Mouse (Mus musculus) embryonic facial prominence, embryonic 14.5 days (tissue): Measurements from ENCODE around the gene Upf1. TPM values are rescaled to one million over a fixed set of nuclear protein-coding genes. Genes with fewer than 3 reads are reported as not detected.

Experiments used
- ATAC-seq: fragments of 200-750 bp; cut with Nextera tagmentation; 2 replicates; pipeline ENCODE4 v1.8.0; 2017; ENCODE audit warnings: low read depth, moderate number of reproducible peaks, moderate TSS enrichment
- DNase-seq: peaks from one replicate; pipeline ENCODE4 v3.0.0-alpha.2; 2015; ENCODE audit warnings: low spot score
- H3K27ac ChIP-seq: fragments of 300-500 bp; sonication (generic); replicated peaks from 2 replicates; pipeline ENCODE4 v1.5.1; 2014; ENCODE audit warnings: low read depth, mild to moderate bottlenecking, low read length, moderate library complexity
- H3K27me3 ChIP-seq: fragments of 300-500 bp; sonication (generic); replicated peaks from 2 replicates; pipeline ENCODE4 v1.6.1; 2014; ENCODE audit warnings: low read length; ENCODE audit not compliant: control insufficient read depth, insufficient read depth
- H3K36me3 ChIP-seq: fragments of 300-500 bp; sonication (generic); 2 replicates; pipeline ENCODE4 v1.6.1; 2014; ENCODE audit warnings: low read length, mixed read lengths; ENCODE audit not compliant: control insufficient read depth, insufficient read depth
- H3K4me1 ChIP-seq: fragments of 300-500 bp; sonication (generic); 2 replicates; pipeline ENCODE4 v1.6.1; 2014; ENCODE audit warnings: antibody characterized with exemption, low read length; ENCODE audit not compliant: control insufficient read depth, insufficient read depth
- H3K4me2 ChIP-seq: fragments of 300-500 bp; sonication (generic); 2 replicates; pipeline ENCODE4 v1.6.1; 2014; ENCODE audit warnings: low read depth, mild to moderate bottlenecking, low read length, moderate library complexity, mixed read lengths
- H3K4me3 ChIP-seq: fragments of 300-500 bp; sonication (generic); 2 replicates; pipeline ENCODE4 v1.5.1; 2014; ENCODE audit warnings: low read depth, mild to moderate bottlenecking, low read length
- H3K9ac ChIP-seq: fragments of 300-500 bp; sonication (generic); 2 replicates; pipeline ENCODE4 v1.6.1; 2014; ENCODE audit warnings: low read depth, mild to moderate bottlenecking, low read length, moderate library complexity, mixed read lengths
- H3K9me3 ChIP-seq: fragments of 300-500 bp; sonication (generic); 2 replicates; pipeline ENCODE4 v1.6.1; 2016; ENCODE audit warnings: low read length; ENCODE audit not compliant: control insufficient read depth
- WGBS: fragments of 180-500 bp; shearing (Covaris S2); extraction: QIAGEN DNeasy Blood & Tissue Kit; methylation state at CpG from one replicate; pipeline ENCODE4 v1.1.7; 2014; 5-methylcytosine and 5-hydroxymethylcytosine counted together
- polyA plus RNA-seq: library from polyadenylated mRNA; unstranded; fragments of >200 nt; fragmentation: Nextera tagmentation; extraction: Ambion mirVana; gene quantifications from 2 replicates; pipeline ENCODE4 v1.2.1, GENCODE M21; 2014

The Upf1 gene
- polyA plus RNA-seq, 1 experiment from 2014 or later, result 18.9 TPM

DNA sequence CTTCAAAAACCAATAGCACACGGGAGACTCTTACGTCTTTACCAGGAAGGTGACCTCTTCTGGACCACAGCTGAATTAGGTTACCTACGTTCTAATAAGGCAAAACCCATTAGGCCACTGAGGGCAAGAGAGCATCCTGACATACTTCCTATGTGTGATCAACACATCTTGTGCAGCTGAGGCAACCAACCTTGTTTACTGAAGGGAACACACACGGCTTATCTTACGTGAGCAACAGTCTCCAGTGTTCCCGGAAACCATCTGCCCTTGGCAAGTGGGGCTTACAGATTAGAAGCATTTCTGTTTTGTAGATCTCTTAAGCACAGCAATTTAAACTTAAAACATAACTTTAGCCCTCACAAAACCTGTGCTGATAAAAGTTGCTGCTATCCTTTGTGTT is 25.6 kb downstream of the Upf1 start:
- Histone ChIP-seq H3K4me2 (no peak overlapping the region), H3K27me3 (no peaks in the 10 kb centered on the region; the same call in 1 of the 2 replicates), H3K9me3 (no peaks in the 10 kb centered on the region), H3K27ac (no peak overlapping the region), H3K36me3 (peaks cover 57% of the 10 kb centered on the region), H3K4me1 (peaks cover 7% of the 10 kb centered on the region), H3K9ac (no peak overlapping the region), H3K4me3 (no peak overlapping the region)
- WGBS, result 93% methylated on average over 6 of the region's 6 CpGs
- ATAC-seq, result no peak
- no peak for DNase-seq

- H3K36me3 ChIP-seq, result peaks cover 44% of the 10 kb centered on the region
- H3K4me2 ChIP-seq, result no peak overlapping the region
- no peak overlapping the region for H3K4me3 ChIP-seq
- no peak overlapping the region for H3K9ac ChIP-seq
- ATAC-seq (no peak), DNase-seq (no peak)
- no peak overlapping the region for H3K27ac ChIP-seq
- no peaks in the 10 kb centered on the region for H3K27me3 ChIP-seq
- H3K4me1 ChIP-seq, result no peaks in the 10 kb centered on the region
- WGBS, result 86% methylated on average over 3 of the region's 3 CpGs
- H3K9me3 ChIP-seq, result no peaks in the 10 kb centered on the region
Measured at GRCm38 (mm10) chr8:70323716-70324115, 29.4 kb downstream of the Upf1 start.

- H3K27me3 ChIP-seq, result no peaks in the 10 kb centered on the region
- 77% methylated on average over 5 of the region's 5 CpGs for WGBS
- no peak overlapping the region; the same call in 1 of the 2 replicates for H3K27ac ChIP-seq
- no peak for DNase-seq
- H3K36me3 ChIP-seq, result peaks cover 23% of the 10 kb centered on the region
- no peak for ATAC-seq
- peaks cover 20% of the 10 kb centered on the region for H3K4me1 ChIP-seq
- no peak overlapping the region for H3K4me3 ChIP-seq
- no peaks in the 10 kb centered on the region for H3K9me3 ChIP-seq
- H3K4me2 ChIP-seq, result no peak overlapping the region; the same call in 1 of the 2 replicates
- H3K9ac ChIP-seq, result no peak overlapping the region
Measured at GRCm38 (mm10) chr8:70317872-70318271, 35.2 kb downstream of the Upf1 start.

DNA sequence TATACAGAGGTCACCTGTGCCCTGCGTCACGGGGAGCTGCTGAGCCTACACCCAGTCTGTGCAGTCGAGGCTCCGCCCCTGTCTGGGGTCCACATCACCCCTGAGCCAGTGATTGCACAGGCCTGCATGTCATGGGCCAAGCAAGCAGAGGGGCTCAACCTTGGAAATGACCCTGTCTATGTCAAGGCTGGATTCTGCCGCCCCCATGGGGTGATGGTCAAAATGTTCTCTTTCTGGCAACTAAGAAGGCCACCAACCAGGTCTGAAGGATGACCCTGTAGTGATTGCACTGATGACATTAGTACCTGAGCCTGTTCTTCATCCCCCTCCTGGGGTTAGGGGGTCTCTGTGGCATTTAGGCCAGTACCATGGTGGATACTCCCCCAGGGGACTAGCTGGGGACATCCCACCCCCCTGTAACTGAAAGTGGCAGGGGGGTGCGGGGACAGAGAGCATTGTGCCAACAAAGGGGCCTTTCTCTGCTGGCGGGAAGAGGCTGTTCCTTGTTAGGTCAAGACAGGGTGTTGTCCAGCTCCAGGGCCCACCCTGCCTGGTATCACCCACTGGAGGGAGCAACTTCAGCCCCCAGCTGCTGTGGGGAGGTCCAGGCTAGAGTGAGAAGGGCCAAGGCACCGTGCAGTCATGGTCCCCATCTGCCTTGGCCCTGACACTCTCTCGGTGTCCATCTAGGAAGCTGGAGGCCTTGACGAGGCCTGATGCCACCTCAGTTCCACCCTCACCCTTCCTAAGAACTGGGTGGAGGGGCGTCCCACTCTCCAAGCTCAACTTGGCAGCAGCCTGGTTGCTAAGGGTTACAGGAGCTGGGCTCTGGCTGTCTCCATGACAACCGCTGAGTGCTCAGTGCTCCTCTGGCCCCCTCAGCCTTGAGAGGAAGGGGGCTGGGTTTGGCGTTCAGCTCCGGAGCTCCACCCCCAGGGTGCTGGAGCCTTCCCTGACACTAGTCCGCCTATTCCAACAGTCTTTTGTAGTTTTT is 36.3 kb downstream of the Upf1 start:
- peaks cover 26% of the 10 kb centered on the region for H3K36me3 ChIP-seq
- 8% methylated on average over 14 of the region's 15 CpGs for WGBS
- H3K9ac ChIP-seq, result peak overlapping the region; percentile 74
- H3K4me1 ChIP-seq, result peaks cover 20% of the 10 kb centered on the region
- H3K4me3 ChIP-seq, result peak overlapping the region; percentile 65
- DNase-seq (peak; percentile 97), ATAC-seq (peak; percentile 87)
- no peaks in the 10 kb centered on the region for H3K9me3 ChIP-seq
- H3K27me3 ChIP-seq, result no peaks in the 10 kb centered on the region
- peak overlapping the region; percentile 80 for H3K4me2 ChIP-seq
- H3K27ac ChIP-seq, result peak overlapping the region; percentile 75

- 2% methylated on average over 52 of the region's 66 CpGs for WGBS
- peak within 1 kb of the TSS; percentile 75 for H3K27ac ChIP-seq
Measured at GRCm38 (mm10) chr8:70315624-70316510, 37.2 kb downstream of the Upf1 start, which contains the start of gene Cers1. Cers1 (plus strand) TSS chr8:70315775.

GRCm38 (mm10) chr8:70313399-70313798 is 39.7 kb downstream of the Upf1 start:
- H3K27me3 ChIP-seq, result no peaks in the 10 kb centered on the region
- peaks cover 52% of the 10 kb centered on the region for H3K36me3 ChIP-seq
- DNase-seq (no peak), ATAC-seq (no peak)
- no peaks in the 10 kb centered on the region for H3K9me3 ChIP-seq
- 71% methylated on average over 2 of the region's 2 CpGs for WGBS
- H3K9ac ChIP-seq, result no peak overlapping the region
- H3K27ac ChIP-seq, result no peak overlapping the region
- no peak overlapping the region for H3K4me2 ChIP-seq
- no peak overlapping the region for H3K4me3 ChIP-seq
- peaks cover 20% of the 10 kb centered on the region for H3K4me1 ChIP-seq

More at GRCm38 (mm10) chr8:70315624-70316510, 37.2 kb downstream of the Upf1 start, which contains the start of gene Cers1:
- DNase-seq, result peak; percentile 87
- peak within 1 kb of the TSS; percentile 74 for H3K9ac ChIP-seq
- peak within 1 kb of the TSS; percentile 80 for H3K4me2 ChIP-seq
- ATAC-seq, result peak; percentile 69
- no peaks in the 10 kb centered on the region for H3K9me3 ChIP-seq
- peaks cover 20% of the 10 kb centered on the region for H3K4me1 ChIP-seq
- no peaks in the 10 kb centered on the region for H3K27me3 ChIP-seq
- H3K4me3 ChIP-seq, result peak within 1 kb of the TSS; percentile 65
- peaks cover 29% of the 10 kb centered on the region for H3K36me3 ChIP-seq

DNA sequence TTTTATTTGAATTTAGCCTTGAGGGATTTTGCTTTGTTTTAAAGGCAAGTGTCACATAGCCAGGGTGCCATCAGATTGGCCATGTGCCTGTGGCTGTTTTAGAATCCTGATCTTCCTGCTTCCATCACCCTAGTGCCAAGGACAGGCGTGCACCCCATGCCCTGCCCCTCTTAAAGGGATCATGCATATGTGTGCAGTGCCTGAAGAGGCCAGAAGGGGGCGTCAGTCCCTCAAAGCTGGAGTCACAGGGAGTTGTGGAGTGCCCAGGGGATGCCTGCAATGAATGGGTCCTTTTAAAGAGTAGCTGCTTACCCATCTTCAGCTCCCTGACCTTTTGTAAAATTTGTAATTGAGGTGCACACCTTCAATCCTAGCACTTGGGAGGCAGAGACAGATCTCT is 43.8 kb downstream of the Upf1 start:
- Histone ChIP-seq H3K9me3 (no peaks in the 10 kb centered on the region), H3K27me3 (no peaks in the 10 kb centered on the region), H3K27ac (no peak overlapping the region), H3K4me1 (no peaks in the 10 kb centered on the region), H3K4me2 (no peak overlapping the region), H3K36me3 (peaks cover 93% of the 10 kb centered on the region), H3K9ac (no peak overlapping the region), H3K4me3 (no peak overlapping the region)
- WGBS, result 35% methylated on average over 2 of the region's 2 CpGs
- ATAC-seq, result no peak
- no peak for DNase-seq

GRCm38 (mm10) chr8:70302901-70303300 is 50.2 kb downstream of the Upf1 start:
- no peaks in the 10 kb centered on the region for H3K9me3 ChIP-seq
- peak overlapping the region; percentile 82 for H3K9ac ChIP-seq
- H3K4me2 ChIP-seq, result peak overlapping the region; percentile 87
- H3K27ac ChIP-seq, result peak overlapping the region; percentile 83
- peak overlapping the region; percentile 76 for H3K4me3 ChIP-seq
- no peaks in the 10 kb centered on the region for H3K27me3 ChIP-seq
- H3K36me3 ChIP-seq, result peaks cover 60% of the 10 kb centered on the region
- 5% methylated on average over 16 of the region's 16 CpGs for WGBS
- peaks cover 15% of the 10 kb centered on the region for H3K4me1 ChIP-seq
- DNase-seq (no peak), ATAC-seq (no peak; the same call in 1 of the 2 replicates)
